Mouse (Mus musculus) right cerebral cortex, postnatal 10 days (tissue): ENCODE data around the gene Tcf15.

Source experiments
- DNase-seq, 2 experiments: peaks; one replicate each; pipeline ENCODE4 v3.0.0; 2021; ENCODE audit warnings: low spot score in 2 of 2

Tcf15 gene

DNA sequence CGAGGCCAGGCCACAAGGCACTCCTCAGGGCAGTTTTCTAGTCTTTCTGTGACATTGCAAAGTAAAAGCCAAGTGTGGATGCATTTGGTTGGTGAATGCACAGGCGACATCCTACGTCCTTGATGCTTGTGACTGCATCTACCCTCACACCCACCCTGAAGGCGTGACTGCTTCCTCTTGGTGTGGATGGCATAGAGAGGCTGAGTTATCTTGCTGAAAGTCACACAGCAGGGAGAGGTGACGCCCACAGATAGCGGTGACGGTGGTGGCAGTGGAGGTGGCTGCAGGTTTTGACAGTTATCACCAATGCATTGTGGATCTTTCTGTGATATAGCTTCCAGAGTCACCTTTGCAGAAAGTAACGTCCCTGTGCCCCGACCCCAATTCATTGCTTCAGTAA is 20.5 kb upstream of the Tcf15 start:
- DNase-seq, result no peak

DNA sequence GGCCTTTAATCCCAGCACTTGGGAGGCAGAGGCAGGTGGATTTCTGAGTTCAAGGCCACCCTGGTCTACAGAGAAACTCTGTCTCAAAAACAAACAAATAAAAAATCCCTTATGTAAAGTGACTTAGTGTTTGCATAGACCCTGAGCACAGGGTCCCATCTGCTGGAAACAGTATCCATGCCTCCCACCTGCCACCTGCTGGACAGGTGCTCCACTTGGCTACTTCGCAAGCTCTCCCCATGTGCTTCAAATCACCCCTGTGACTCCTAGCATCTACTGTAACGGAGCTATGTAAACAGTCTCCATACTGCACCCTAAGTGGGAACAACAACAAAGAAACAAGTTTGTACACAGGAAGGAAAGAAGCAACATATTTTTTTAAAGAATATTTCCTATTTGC is 14.8 kb upstream of the Tcf15 start:
- no peak for DNase-seq

DNA sequence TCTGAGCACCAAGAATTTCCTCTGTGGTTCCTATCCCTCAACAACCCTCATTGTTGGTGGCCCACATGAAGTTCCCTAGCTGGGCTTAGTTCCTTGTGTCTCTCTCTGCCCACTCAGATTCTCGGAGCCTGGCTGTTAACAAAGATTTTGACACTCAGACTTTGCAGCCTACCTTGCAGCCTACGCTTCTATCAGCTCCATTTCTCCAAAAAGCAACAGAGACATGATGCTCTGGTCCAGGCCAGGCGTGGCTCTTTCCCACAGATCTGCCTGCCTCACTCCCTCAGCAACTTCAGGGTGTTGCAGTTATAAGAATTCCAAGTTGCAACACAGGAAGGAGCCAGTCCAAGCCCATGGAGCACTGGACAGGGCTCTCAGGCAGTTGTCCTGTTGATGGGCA is 13.6 kb upstream of the Tcf15 start:
- DNase-seq, result no peak

DNA sequence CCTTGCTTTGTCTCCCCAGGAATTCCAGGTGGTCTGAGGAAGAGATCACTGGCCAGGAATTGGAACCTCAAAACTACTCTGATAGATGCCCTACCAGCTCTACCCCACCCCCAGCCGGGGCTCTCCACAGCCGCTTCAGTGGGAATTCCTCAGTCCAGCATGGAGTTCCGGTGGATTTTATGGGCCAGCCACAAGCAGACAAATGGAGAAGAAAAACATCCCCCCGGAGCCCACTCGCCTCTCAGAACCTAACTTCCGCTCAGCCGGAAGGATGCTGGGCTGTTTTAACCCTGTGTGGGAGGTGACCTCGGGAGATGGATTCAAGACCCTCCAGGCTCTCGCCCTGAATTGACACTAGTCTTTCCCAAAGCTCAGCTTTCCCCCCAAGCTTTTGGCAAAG is 11.3 kb upstream of the Tcf15 start:
- DNase-seq, result no peak

DNA sequence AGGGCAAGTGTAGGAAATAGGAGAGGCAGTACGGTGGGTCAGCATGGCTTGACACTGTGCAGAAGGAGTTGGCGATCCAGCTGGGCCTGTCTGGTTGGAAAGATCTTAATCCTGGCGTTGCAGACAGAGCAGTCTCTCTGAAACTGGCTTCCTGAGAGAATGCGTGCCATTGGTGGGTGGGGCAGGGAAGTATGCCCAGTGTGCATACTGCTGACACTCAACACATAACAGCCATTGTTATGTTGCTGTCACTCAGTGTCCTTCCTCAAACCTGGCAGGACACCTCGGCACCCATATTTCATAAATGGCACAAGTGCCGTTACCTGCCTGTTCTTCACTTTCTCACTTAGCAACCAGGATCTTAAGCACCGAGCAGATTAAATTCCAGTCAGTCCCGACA is 10.7 kb upstream of the Tcf15 start:
- DNase-seq, result no peak

DNA sequence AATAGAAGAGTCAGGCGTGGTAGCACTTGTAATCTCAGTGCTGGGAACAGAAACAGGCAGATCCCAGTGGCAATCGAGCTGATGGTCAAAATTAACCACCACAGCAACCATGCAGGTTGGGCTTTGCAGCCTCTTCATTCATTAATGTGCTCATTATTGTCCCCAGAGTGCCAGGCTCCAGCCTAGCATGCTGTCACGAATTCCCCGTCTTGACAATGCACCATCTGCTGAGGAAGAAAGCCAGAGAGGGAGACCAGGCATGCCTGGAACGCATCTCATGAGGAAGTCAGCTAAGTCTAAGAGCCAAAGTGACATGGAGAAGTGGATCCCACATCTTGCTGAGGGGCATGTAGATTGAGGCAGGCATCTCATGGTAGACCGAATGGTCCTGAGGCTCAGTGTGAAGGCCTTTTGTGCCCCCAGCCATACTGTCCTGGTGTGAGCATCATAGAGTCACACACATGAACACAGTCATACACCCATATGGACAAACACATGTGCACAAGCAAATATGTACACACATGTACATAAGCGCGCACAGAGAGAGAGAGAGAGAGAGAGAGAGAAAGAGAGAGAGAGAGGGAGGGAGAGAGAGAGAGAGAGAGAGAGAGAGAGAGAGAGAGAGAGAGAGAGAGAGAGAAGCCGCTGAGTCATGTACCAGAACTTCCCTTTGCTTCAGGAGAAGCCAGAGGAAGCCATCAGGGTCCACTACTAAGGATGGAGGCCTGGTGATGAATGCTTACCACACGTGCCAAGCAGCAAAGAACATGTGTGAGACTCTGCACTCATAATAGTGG is 4.0 kb upstream of the Tcf15 start:
- peak; percentile 45 to 58 for DNase-seq

DNA sequence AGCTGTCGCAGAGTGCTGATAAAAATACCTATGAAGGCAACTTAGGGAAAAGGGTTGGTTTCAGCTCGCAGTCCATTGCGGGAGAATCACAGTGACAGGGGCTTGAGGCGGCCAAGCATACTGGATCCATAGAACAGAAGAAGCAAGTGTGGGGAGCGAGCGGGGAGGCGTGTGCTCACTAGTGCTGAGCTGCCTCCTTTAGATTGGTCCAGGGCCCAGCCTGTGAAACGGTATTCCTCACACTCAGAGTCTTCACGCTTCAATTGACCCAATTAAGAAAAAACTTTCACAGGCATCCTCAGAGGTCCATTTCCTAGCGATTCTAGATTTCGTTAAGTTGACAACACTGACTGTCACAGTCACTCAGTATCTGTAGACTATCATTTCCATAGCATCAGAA is 2.4 kb upstream of the Tcf15 start:
- DNase-seq, result no peak

DNA sequence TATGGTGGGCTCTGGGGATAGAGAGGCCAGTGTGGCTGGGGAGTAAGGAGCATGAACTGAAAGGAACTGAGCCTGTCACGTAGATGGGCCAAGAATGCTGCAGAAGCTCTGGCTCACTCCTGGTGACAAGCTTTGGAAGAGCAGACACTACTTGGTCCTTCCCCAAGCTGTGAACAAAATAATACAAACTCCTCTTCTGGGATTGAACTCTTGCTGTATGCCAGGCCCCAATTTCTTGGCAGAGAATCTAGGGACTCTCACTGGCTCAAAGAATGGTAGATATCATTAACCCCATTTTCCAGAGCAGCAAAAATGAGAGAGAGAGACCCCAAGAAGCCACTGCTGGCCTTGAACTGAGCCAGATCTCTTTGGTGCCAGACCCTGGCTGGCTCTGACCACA is 1.9 kb upstream of the Tcf15 start:
- no peak for DNase-seq

DNA sequence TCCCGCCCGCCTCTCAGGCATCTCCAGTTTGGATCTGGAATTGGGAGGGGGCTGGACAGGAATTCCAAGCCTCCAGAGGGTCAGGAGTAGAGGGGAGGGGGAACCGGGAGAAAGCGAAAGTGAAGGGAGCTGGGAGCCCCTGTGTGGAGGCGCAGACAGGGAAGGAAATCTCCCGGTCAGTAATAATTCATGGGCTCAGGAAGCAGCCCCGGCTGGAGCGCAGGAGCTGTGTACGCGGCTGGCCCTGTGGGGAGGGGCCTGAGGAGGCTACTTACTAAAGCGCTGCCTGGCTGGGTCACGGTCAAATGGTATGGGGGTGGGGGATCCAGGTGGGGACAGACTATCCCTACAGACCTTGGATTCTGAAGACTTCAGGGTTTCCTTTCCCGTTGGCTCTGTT is 1.3 kb upstream of the Tcf15 start:
- no peak for DNase-seq

DNA sequence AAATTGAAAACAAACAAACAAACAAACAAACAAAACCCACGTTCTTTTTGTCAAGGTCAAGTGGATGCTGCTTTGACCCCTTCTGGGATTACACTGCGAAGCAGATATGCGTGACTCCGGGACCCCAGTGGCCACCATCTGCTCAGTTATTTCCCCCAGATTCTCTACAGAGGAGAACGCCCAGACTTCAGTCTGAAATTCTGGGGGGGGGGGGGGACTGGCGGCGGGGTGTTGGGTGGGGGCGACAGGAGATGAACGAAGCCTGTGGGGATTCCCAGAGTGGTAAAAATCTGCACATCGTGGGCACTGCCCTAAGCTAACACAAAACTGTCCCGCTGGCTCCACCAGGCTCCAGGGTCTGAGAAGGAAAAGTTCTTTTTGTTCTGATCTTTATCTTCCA is 790 bp upstream of the Tcf15 start:
- no peak for DNase-seq

DNA sequence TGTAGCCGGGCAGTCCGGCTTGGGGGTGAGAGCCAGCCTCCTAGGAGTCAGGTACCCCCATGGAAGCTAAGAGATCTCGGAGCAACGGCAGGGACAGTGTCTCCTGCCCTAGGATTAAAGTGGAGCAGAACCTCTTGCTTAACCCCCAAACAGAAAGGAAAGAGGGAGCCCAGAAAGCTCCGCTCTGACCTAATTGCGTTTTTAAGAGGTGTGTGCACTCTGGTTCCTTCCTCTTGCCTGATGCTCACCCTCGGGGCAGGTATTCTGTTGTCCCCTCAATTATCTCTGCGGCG is 743 bp downstream of the Tcf15 start:
- DNase-seq, result no peak

DNA sequence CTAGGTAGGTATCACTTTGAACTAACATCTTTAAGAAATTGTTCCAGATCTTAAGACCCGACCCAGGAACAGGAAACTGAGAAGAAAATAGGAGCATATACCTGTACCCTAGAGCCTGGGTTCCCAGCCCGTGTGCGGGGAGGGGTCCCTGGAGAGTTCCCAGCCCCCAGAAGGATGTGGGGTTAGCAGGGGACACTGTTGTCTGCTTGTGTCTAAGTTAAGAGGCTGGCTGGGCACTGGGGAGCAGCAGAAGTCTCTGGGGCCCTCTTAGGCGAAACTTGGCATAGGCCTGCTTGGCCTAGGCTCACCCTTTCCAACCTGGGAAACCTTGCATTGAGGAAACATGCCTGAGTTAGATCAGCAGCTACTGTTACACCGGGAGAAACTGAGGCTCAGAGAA is 1.1 kb downstream of the Tcf15 start:
- DNase-seq, result no peak

DNA sequence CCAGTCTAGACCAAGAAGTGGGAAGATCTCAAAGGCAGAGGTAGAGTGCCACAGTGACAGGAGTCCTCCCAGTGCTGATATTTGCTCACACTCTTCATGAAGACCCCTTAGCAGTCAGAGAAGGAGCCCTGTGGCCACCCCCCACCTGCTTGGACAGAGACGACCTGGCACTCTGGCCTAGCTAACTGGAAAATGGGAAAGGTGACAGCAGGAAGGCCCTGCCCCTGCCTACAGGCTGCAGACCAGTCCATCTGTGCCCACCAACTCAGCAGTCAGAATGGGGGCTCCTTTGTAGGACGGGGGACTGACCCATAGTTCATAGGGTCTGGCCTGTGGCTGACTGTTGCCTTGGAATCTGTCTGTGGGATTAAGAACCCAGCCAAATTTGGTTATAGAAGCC is 2.4 kb downstream of the Tcf15 start:
- no peak for DNase-seq

DNA sequence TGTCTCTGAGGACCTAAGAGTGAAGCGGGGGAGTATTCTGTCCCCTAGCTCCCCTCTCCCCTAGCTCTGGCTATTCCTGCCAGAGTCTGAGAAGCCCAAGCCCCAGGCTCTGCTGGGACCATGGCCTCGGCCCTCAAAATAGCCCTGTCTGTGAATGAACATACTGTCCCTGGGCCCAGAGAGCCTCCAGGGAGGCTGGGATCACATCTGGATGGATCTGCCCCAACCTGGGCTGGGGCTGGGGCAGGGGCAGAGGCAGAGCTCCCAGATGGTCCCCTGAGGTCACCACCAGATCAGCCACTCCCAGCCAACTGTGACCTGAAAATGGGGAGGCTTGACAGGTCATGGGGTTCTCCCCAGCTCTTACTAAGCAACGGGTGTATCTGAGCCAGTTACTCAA is 3.7 kb downstream of the Tcf15 start:
- DNase-seq, result no peak

DNA sequence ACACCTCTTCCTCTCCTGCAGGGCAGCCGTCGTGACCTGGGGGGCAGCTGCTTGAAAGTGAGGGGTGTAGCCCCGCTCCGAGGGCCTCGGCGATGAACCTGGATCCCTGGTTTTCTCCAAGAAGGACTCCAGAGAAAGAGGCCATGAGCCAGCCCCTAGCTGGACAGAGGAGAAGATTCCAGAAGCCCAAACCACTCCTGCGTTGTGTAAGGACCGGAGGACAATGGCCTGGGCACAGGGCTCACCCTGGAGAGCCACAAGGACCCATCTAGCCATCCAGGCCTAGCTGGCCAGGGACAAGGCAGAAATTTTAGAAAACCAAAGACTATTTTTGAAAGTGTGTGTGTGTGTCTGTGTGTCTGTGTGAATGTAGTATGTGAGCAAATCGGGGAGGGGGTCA is 5.3 kb downstream of the Tcf15 start:
- DNase-seq, result no peak

DNA sequence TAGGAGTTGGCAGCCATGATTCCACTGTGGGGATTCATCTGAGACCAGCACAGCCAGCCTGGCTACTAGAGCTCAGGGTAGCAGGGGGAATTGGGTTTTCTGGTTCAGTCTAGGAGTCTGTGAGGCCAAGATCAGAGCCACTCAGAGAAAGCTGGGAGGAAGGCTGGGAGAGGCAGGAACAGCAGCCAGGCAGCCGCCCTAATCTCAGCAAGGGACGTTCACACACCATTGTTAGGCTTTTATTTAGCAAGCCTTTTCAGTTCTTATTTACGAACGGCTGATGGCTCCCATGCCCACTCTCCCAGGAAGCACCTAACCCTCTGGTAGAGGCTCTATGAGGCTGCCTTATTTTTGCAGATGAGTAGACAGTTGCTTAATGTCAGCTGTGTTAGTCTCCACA is 6.5 kb downstream of the Tcf15 start:
- no peak for DNase-seq

DNA sequence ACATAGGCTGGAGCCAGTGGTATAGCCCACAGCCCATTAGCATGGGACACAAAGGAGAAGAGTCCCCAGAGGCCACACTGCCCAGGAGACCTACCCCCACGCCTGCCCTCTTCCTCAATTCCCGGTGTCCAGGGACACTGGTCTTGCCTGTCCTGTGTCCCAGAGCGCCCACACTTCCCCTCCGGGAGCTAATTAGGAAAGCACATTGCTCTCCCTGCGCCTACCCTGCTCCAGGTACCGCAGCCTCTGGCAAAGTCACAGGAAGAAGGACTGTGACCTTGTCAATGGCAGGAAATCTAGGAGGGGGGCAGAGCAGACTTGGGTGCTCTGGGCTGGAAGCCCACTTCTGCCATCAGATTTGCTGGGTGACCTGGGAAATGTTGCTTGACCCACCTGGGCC is 7.0 kb downstream of the Tcf15 start:
- DNase-seq, result no peak

DNA sequence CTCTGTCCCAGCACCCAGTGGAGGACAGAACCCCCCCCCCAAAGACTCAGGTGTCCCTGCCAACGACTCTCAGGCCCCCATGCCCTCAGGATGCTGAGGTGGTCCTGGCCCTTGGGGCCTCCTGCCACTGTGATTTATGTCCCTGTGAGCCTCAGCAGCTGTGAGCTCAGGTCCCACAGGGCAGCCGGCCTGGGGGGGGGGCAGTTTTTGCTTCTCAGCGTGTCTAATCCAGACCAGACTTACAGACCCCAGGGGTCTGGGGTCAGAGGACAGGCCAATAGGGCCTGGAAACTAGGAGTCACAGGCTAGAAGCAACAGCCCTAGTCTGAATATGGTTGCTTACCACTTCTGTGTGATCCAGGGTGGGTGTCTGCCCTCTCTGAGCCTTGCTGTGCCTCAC is 10.0 kb downstream of the Tcf15 start:
- no peak for DNase-seq

DNA sequence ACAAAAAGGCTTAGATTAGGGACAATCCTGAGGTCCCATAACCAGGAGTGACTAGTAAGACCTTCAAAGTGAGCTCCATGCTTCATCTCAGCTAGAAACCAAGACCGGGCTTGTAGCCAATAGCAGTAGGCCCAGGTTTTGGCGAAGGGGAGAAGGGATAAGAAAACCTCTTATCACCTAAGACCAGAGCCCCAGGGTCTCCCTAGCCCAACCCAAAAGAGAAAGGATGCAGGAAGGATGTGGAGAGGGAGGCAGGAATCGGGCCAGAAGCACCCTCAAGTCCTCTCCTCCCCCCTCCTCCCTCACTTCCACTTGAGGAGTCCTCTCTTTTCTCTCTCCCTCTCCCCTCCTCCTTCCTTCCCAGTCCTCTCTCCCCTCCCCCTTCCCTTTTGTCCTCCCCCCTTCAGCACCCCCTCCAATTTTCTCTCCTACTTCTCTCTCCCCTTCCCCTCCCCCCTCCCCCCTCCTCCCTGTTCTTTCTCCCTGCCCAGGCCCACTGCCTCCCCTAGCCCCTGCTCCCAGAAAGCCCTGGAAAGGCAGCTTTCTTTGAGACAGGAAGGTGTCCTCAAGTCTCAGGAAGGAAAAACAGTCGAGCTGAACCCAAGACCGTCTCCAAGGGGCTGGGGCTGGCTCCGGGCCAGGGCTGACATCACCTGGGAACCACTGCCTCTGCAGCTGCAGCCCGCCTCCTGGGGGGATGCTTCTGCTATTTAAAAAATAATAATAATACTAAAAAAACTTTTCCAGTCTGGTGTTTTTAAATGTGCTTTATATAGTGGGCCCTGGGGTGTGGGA is 12.2 kb downstream of the Tcf15 start:
- DNase-seq, result peak in 1 of 2 experiments; percentile 36

DNA sequence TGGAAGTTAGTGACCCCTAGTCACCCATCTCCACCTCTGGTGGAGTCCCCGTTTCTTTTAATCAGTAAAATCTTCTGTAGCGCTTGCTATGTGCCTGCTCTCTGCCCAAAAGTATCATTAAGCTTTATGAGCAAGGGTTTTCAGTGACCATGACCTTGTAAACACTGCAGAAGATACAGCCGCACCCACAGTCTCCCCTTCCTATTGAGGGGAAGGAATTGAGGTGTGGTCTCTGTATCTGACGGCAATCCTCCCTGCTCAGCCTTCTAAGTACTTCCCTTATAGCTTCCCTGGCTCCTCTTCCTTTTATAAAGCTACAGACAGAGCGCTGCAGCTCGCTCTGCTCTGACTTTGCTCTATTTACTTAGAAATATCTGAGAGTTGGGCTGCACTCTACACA is 13.1 kb downstream of the Tcf15 start:
- DNase-seq, result no peak

DNA sequence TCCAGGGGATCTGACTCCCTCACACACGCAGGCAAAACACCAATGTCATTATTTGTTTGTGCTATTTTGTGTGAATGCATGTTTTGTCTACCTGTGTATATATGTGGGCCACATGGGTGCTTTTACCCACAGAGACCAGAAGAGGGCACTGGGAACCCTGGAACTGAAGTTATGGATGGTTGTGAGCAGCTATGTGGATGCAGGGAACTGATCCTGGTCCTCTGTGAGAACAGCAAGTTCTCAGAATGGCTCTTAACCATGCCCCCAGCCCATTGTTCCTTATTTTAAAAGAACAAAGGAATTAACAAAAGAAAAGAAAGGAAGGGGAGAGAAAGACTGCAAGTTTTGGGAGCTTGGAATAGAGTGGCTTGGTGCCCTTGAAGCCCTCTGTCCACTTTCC is 16.1 kb downstream of the Tcf15 start:
- DNase-seq, result no peak

DNA sequence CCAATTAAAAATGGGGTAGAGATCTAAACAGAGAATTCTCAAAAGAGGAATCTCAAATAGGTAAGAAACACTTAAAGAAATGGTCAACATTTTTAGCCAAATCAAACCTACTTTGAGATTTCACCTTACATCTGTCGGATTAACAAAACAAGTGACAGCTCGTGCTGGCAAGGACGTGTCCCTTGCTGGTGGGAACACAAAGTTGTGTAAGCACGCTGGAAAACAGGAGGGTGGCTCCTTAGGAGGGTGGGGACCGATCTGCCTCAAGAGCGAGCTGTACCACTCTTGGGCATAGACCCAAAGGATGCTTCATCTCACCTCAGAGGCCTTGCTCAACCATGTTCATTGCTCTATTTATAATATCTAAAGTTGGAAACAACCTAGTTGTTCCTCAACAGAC is 22.9 kb downstream of the Tcf15 start:
- DNase-seq, result no peak

DNA sequence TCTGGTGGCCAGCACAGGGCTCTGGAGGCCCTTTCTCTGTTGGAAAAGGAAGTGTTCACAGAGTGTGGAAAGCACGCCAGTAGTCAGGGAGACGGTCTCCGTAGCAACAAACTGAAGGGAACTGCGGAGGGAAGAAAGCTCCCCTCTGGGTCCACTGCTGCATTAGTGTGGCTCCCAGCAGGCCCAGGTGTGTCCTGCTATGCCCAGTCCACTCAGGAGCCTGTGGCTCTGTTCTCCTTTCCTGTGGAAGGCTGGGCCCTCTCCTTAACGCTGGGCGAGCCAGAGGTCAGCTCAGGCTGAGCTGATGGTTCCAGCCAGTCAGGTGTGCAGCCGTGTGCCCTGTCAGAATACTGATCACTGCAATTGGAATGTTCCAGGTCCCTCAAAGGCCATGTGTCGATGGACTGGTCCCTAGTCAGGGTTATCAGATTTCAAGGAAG is 24.5 kb downstream of the Tcf15 start:
- DNase-seq, result peak; percentile 78 to 83

DNA sequence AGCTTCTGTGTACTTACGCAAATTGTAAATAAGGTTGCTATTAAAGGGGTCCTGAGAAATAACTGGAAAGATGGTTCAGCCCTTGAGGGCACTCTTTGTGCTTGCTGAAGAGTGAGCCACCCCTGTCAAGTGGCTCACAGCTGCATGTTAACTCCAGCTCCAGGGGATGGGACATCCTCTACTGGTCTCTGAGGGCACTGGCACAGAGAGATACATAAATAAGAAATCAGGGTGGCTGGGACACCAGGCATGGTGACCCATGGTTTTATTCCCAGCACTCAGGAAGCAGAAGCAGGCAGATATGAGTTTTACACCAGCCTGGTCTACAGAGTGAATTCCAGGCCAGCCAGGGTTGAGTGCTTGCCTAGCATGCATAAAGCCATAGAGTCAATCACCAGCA is 26.0 kb downstream of the Tcf15 start:
- no peak for DNase-seq
